Mouse (Mus musculus): ENCODE results near the gene Crybb3.

Gene Crybb3

GRCm38 (mm10) chr5:113105035-113105434 is 23.7 kb upstream of the Crybb3 start:
- intact Hi-C loops (cut with DNase I), result no loop called here

- intact Hi-C loops (cut with DNase I), result no loop called here
Observed at GRCm38 (mm10) chr5:113102455-113102854, 21.1 kb upstream of the Crybb3 start.

GRCm38 (mm10) chr5:113101457-113101856 is 20.1 kb upstream of the Crybb3 start:
- intact Hi-C loops (cut with DNase I), result no loop called here

GRCm38 (mm10) chr5:113100422-113100821 is 19.0 kb upstream of the Crybb3 start:
- intact Hi-C loops (cut with DNase I), result no loop called here

- intact Hi-C loops (cut with DNase I), result loop anchor here (2.0 to 5.0 kb wide), 3 partner anchors 55 to 128 kb away; partner anchors contain the start of gene Tmem211
Observed at GRCm38 (mm10) chr5:113099546-113099945, 18.2 kb upstream of the Crybb3 start.

- intact Hi-C loops (cut with DNase I), result loop anchor here (5.0 kb wide), 1 partner anchor 130 kb away; the partner anchor contains the start of gene Tmem211
Observed at GRCm38 (mm10) chr5:113097551-113097950, 16.2 kb upstream of the Crybb3 start.

GRCm38 (mm10) chr5:113095456-113095855 is 14.1 kb upstream of the Crybb3 start:
- intact Hi-C loops (cut with DNase I), result loop anchor here (5.0 kb wide), 1 partner anchor 132 kb away; the partner anchor contains the start of gene Tmem211

GRCm38 (mm10) chr5:113092406-113092805 is 11.0 kb upstream of the Crybb3 start:
- intact Hi-C loops (cut with DNase I), result no loop called here

- intact Hi-C loops (cut with DNase I), result no loop called here
Observed at GRCm38 (mm10) chr5:113091162-113091561, 9.8 kb upstream of the Crybb3 start.

GRCm38 (mm10) chr5:113090750-113091149 is 9.4 kb upstream of the Crybb3 start:
- intact Hi-C loops (cut with DNase I), result no loop called here

GRCm38 (mm10) chr5:113090077-113090690 is 8.8 kb upstream of the Crybb3 start:
- intact Hi-C loops (cut with DNase I), result no loop called here

GRCm38 (mm10) chr5:113087465-113087864 is 6.1 kb upstream of the Crybb3 start:
- intact Hi-C loops (cut with DNase I), result no loop called here

- intact Hi-C loops (cut with DNase I), result no loop called here
Observed at GRCm38 (mm10) chr5:113086990-113087389, 5.6 kb upstream of the Crybb3 start.

GRCm38 (mm10) chr5:113086439-113086838 is 5.1 kb upstream of the Crybb3 start:
- intact Hi-C loops (cut with DNase I), result no loop called here

- intact Hi-C loops (cut with DNase I), result no loop called here
Observed at GRCm38 (mm10) chr5:113085931-113086330, 4.5 kb upstream of the Crybb3 start.

GRCm38 (mm10) chr5:113084309-113084708 is 2.9 kb upstream of the Crybb3 start:
- intact Hi-C loops (cut with DNase I), result no loop called here

- intact Hi-C loops (cut with DNase I), result no loop called here
Observed at GRCm38 (mm10) chr5:113082356-113083168, 1.2 kb upstream of the Crybb3 start.

- intact Hi-C loops (cut with DNase I), result no loop called here
Observed at GRCm38 (mm10) chr5:113081020-113081419, 364 bp downstream of the Crybb3 start.

GRCm38 (mm10) chr5:113079783-113080182 is 1.6 kb downstream of the Crybb3 start:
- intact Hi-C loops (cut with DNase I), result no loop called here

GRCm38 (mm10) chr5:113078686-113079085 is 2.7 kb downstream of the Crybb3 start:
- intact Hi-C loops (cut with DNase I), result no loop called here

GRCm38 (mm10) chr5:113070017-113070416 is 11.4 kb downstream of the Crybb3 start, which contains the start of gene Crybb2:
TSS of gene Crybb2 (minus strand) at chr5:113070117.
- intact Hi-C loops (cut with DNase I), result no loop called here

GRCm38 (mm10) chr5:113054308-113054707 is 27.1 kb downstream of the Crybb3 start:
- intact Hi-C loops (cut with DNase I), result loop anchor here (1.0 to 5.0 kb wide), 2 partner anchors 184 to 622 kb away; no protein-coding TSS in a partner anchor

Data from adrenal gland (tissue).